Mouse (Mus musculus): Measurements from ENCODE around the gene Phrf1.

DNA sequence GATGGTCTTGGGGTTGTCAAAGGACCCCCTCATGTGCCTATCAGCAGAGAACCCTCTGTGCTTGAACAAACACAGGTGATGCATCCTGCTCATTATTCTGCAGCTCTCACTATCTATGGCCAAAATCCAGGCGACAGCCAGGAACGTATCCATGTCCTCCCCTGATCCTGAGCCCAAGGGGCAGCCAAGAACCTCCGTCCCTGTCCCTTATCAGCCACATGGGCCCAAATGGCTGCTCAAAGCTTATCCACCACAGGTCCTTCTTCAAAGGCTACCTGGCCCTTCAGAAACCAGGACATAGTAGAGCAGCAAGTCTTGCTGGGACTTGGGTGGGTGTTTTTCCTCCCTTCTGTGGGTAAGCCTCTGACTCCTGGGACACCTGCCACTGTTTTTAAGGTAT, 40.4 kb upstream of the Phrf1 start:
- TF ChIP-seq POLR2A (IDR thresholded peaks at IDR 0.05; ENCODE audit: insufficient read depth, low read length), result no peak
- no peak for TF ChIP-seq CTCF (IDR thresholded peaks at IDR 0.05; ENCODE audit: low read depth, low read length)
- TF ChIP-seq EP300 (IDR thresholded peaks at IDR 0.05; ENCODE audit: insufficient read depth, low read depth, low read length), result no peak
